Comparison of ENCODE assay signal across 9 mouse cellular contexts in genomic region chr11:4998352-4998751, GRCm38 (mm10). TPM values are rescaled to one million over a fixed set of nuclear protein-coding genes. Genes with fewer than 3 reads are reported as not detected.
DNase-seq lines count a peak whose midpoint lies in the region; ATAC-seq and TF ChIP-seq lines count a peak whose summit lies in the region.
"Had no signal": no experiment of that assay in that cellular context is flagged by ENCODE, and none has a peak within 500 bp of the region (broad histone marks: within the 10 kb centered on the region; RNA-seq: fewer than 3 reads in every experiment).

No protein-coding gene starts in this region.

- H3K27me3 ChIP-seq in liver, embryonic 14.5 days (ENCODE audit: control insufficient read depth, insufficient read depth, low read length) = no peaks in the 10 kb centered on the region
- H3K27me3 ChIP-seq in stomach, embryonic 15.5 days (replicated peaks) = no peaks in the 10 kb centered on the region
- no peaks in the 10 kb centered on the region for H3K27me3 ChIP-seq in midbrain, embryonic 16.5 days (ENCODE audit: control insufficient read depth, insufficient read depth, low read depth, low read length)
- H3K27me3 ChIP-seq in hindbrain, embryonic 16.5 days (replicated peaks; ENCODE audit: control insufficient read depth, insufficient read depth, low read length) = no peaks in the 10 kb centered on the region
- H3K27me3 ChIP-seq: neural tube, embryonic 13.5 days had no signal

- H3K4me2 ChIP-seq in liver, embryonic 14.5 days (ENCODE audit: low read depth) = peak overlapping the region; percentile 28
- no peak overlapping the region for H3K4me2 ChIP-seq in stomach, embryonic 15.5 days
- no peak overlapping the region for H3K4me2 ChIP-seq in midbrain, embryonic 16.5 days (ENCODE audit: low read length)
- H3K4me2 ChIP-seq in hindbrain, embryonic 16.5 days (ENCODE audit: low read length) = no peak overlapping the region
- H3K4me2 ChIP-seq: neural tube, embryonic 13.5 days had no signal

- intact Hi-C loops in left cerebral cortex, adult 2 months (cut with DNase I) = no loop called here

- peak; percentile 29; the same call in 1 of the 2 replicates for TF ChIP-seq CTCF in left cerebral cortex, adult 2 months (IDR thresholded peaks at IDR 0.05)
- no peak for TF ChIP-seq CTCF in liver, embryonic 14.5 days (IDR thresholded peaks at IDR 0.05; ENCODE audit: low read depth)

- ATAC-seq in liver, embryonic 14.5 days (ENCODE audit: insufficient read depth) = peak; percentile 11; the same call in 1 of the 2 replicates
- ATAC-seq in stomach, embryonic 15.5 days (ENCODE audit: insufficient read depth, low FRiP score, low read depth) = peak; percentile 81
- no peak for ATAC-seq in midbrain, embryonic 16.5 days
- no peak for ATAC-seq in hindbrain, embryonic 16.5 days
- no peak for ATAC-seq in erythroblast, adult 5-6 weeks (replicated peaks; ENCODE audit: low FRiP score, poor library complexity, severe bottlenecking)

- no peak overlapping the region for H3K27ac ChIP-seq in left cerebral cortex, adult 2 months
- H3K27ac ChIP-seq in liver, embryonic 14.5 days = no peak overlapping the region
- H3K27ac ChIP-seq in stomach, embryonic 15.5 days = peak overlapping the region; percentile 75
- H3K27ac ChIP-seq in midbrain, embryonic 16.5 days (ENCODE audit: low read length) = no peak overlapping the region
- no peak overlapping the region for H3K27ac ChIP-seq in hindbrain, embryonic 16.5 days (ENCODE audit: low read depth, low read length)
- H3K27ac ChIP-seq: neural tube, embryonic 13.5 days had no signal

- no peak for TF ChIP-seq EP300 in liver, embryonic 14.5 days (IDR thresholded peaks at IDR 0.05; ENCODE audit: low read depth)

- H3K9me3 ChIP-seq in liver, embryonic 14.5 days (ENCODE audit: control insufficient read depth, low read length) = no peaks in the 10 kb centered on the region
- no peaks in the 10 kb centered on the region for H3K9me3 ChIP-seq in stomach, embryonic 15.5 days
- no peaks in the 10 kb centered on the region for H3K9me3 ChIP-seq in midbrain, embryonic 16.5 days (replicated peaks; ENCODE audit: control insufficient read depth, low read length, poor library complexity, severe bottlenecking)
- H3K9me3 ChIP-seq in hindbrain, embryonic 16.5 days (ENCODE audit: control insufficient read depth, low read length) = no peaks in the 10 kb centered on the region
- H3K9me3 ChIP-seq: neural tube, embryonic 13.5 days had no signal

- DNase-seq in left cerebral cortex, adult 2 months (ENCODE audit: extremely low spot score in 1 of 2, low spot score in 2 of 2) = no peak
- DNase-seq in left cerebral cortex, adult 11 months (ENCODE audit: low spot score) = no peak
- DNase-seq in kidney, adult 18-20 months = peak; percentile 74
- DNase-seq in liver, embryonic 14.5 days (ENCODE audit: low read depth in 3 of 3, low spot score in 3 of 3) = no peak

- H3K4me1 ChIP-seq in liver, embryonic 14.5 days (replicated peaks; ENCODE audit: control insufficient read depth in 2 of 2, insufficient read depth in 2 of 2, low read length in 1 of 2) = peaks cover 14 to 26% of the 10 kb centered on the region in 2 experiments
- no peaks in the 10 kb centered on the region for H3K4me1 ChIP-seq in stomach, embryonic 15.5 days
- H3K4me1 ChIP-seq in midbrain, embryonic 16.5 days (ENCODE audit: control insufficient read depth, insufficient read depth, low read length) = no peaks in the 10 kb centered on the region
- no peaks in the 10 kb centered on the region for H3K4me1 ChIP-seq in hindbrain, embryonic 16.5 days (ENCODE audit: control insufficient read depth, insufficient read depth, low read depth, low read length)

- peaks cover 20% of the 10 kb centered on the region for H3K36me3 ChIP-seq in liver, embryonic 14.5 days (replicated peaks; ENCODE audit: control insufficient read depth, insufficient read depth, low read depth)
- no peaks in the 10 kb centered on the region for H3K36me3 ChIP-seq in stomach, embryonic 15.5 days
- H3K36me3 ChIP-seq in midbrain, embryonic 16.5 days (ENCODE audit: control insufficient read depth, insufficient read depth, low read length) = peaks cover 4% of the 10 kb centered on the region; the same call in 1 of the 2 replicates
- H3K36me3 ChIP-seq in hindbrain, embryonic 16.5 days (ENCODE audit: control insufficient read depth, insufficient read depth, low read length) = peaks cover 4% of the 10 kb centered on the region; the same call in 1 of the 2 replicates

- 65% methylated on average over 3 of the region's 3 CpGs for WGBS in liver, embryonic 14.5 days (ENCODE audit: insufficient replicate concordance)
- 39% methylated on average over 3 of the region's 3 CpGs for WGBS in stomach, embryonic 15.5 days
- WGBS in midbrain, embryonic 16.5 days = 43% methylated on average over 3 of the region's 3 CpGs
- WGBS in hindbrain, embryonic 16.5 days = 27% methylated on average over 3 of the region's 3 CpGs

- no peak overlapping the region for H3K9ac ChIP-seq in liver, embryonic 14.5 days (replicated peaks)
- no peak overlapping the region for H3K9ac ChIP-seq in stomach, embryonic 15.5 days
- H3K9ac ChIP-seq in midbrain, embryonic 16.5 days (ENCODE audit: low read depth, low read length) = no peak overlapping the region
- H3K9ac ChIP-seq in hindbrain, embryonic 16.5 days (ENCODE audit: low read depth, low read length) = no peak overlapping the region
- H3K9ac ChIP-seq: neural tube, embryonic 13.5 days had no signal

- H3K4me3 ChIP-seq in left cerebral cortex, adult 2 months = no peak overlapping the region
- H3K4me3 ChIP-seq in liver, embryonic 14.5 days (ENCODE audit: insufficient read depth in 1 of 2, low read depth in 2 of 2, low read length in 2 of 2) = no peak overlapping the region
- H3K4me3 ChIP-seq in stomach, embryonic 15.5 days (replicated peaks) = no peak overlapping the region
- no peak overlapping the region for H3K4me3 ChIP-seq in midbrain, embryonic 16.5 days (ENCODE audit: low read depth, low read length)
- no peak overlapping the region for H3K4me3 ChIP-seq in hindbrain, embryonic 16.5 days (ENCODE audit: low read length)
- H3K4me3 ChIP-seq: neural tube, embryonic 13.5 days had no signal

RNA-seq across cellular contexts. Expression of gene Ap1b1, which starts 11.7 kb away (rescaled TPM):
- 100 to 1,000 TPM; 156 to 177 TPM for total RNA-seq in left cerebral cortex, adult 2 months (2021)
- 54.1 and 58.8 TPM in 2 replicates for polyA plus RNA-seq in liver, embryonic 14.5 days (2012; rRNA removed)
- 64.1 and 77.8 TPM in 2 replicates for polyA plus RNA-seq in liver, embryonic 14.5 days (2014; fragmentation: Nextera tagmentation; extraction: Ambion mirVana)
- polyA plus RNA-seq in stomach, embryonic 15.5 days (2015; fragmentation: Nextera tagmentation; extraction: Ambion mirVana) = 57.5 and 60.2 TPM in 2 replicates
- 104 and 108 TPM in 2 replicates for polyA plus RNA-seq in midbrain, embryonic 16.5 days (2015; fragmentation: Nextera tagmentation; extraction: Ambion mirVana)
- 102 and 116 TPM in 2 replicates for polyA plus RNA-seq in hindbrain, embryonic 16.5 days (2015; fragmentation: Nextera tagmentation; extraction: Ambion mirVana)
- total RNA-seq in erythroblast, adult 5-6 weeks (2015; ENCODE audit: low replicate concordance) = 20.4 and 23.0 TPM in 2 replicates
- 53.6 and 106 TPM in 2 replicates for total RNA-seq in erythroblast, adult 5-6 weeks (2017; ENCODE audit: low replicate concordance)

RNA-seq across cellular contexts. Expression of gene Nefh, which starts 50.5 kb away (rescaled TPM):
- total RNA-seq in left cerebral cortex, adult 2 months (2021) = 10 to 100 TPM; 47.9 to 54.5 TPM
- 0.08 and 0.16 TPM in 2 replicates for polyA plus RNA-seq in liver, embryonic 14.5 days (2012; rRNA removed)
- 0.22 and 0.29 TPM in 2 replicates for polyA plus RNA-seq in liver, embryonic 14.5 days (2014; fragmentation: Nextera tagmentation; extraction: Ambion mirVana)
- polyA plus RNA-seq in stomach, embryonic 15.5 days (2015; fragmentation: Nextera tagmentation; extraction: Ambion mirVana) = 0.50 and 0.75 TPM in 2 replicates
- polyA plus RNA-seq in midbrain, embryonic 16.5 days (2015; fragmentation: Nextera tagmentation; extraction: Ambion mirVana) = 3.7 and 4.3 TPM in 2 replicates
- 11.9 and 14.3 TPM in 2 replicates for polyA plus RNA-seq in hindbrain, embryonic 16.5 days (2015; fragmentation: Nextera tagmentation; extraction: Ambion mirVana)
- 0.77 and 3.1 TPM in 2 replicates for total RNA-seq in erythroblast, adult 5-6 weeks (2015; ENCODE audit: low replicate concordance)
- total RNA-seq in erythroblast, adult 5-6 weeks (2017; ENCODE audit: low replicate concordance) = 0.70 and 1.8 TPM in 2 replicates

RNA-seq across cellular contexts. Expression of gene Rasl10a, which starts 59.6 kb away (rescaled TPM):
- 10 to 100 TPM; 71.6 to 84.3 TPM for total RNA-seq in left cerebral cortex, adult 2 months (2021)
- 0.21 and 0.32 TPM in 2 replicates for polyA plus RNA-seq in liver, embryonic 14.5 days (2012; rRNA removed)
- 0.34 and 0.38 TPM in 2 replicates for polyA plus RNA-seq in liver, embryonic 14.5 days (2014; fragmentation: Nextera tagmentation; extraction: Ambion mirVana)
- 0.71 and 1.3 TPM in 2 replicates for polyA plus RNA-seq in stomach, embryonic 15.5 days (2015; fragmentation: Nextera tagmentation; extraction: Ambion mirVana)
- polyA plus RNA-seq in midbrain, embryonic 16.5 days (2015; fragmentation: Nextera tagmentation; extraction: Ambion mirVana) = 1.1 and 1.2 TPM in 2 replicates
- 2.0 TPM in 2 replicates for polyA plus RNA-seq in hindbrain, embryonic 16.5 days (2015; fragmentation: Nextera tagmentation; extraction: Ambion mirVana)
- total RNA-seq in erythroblast, adult 5-6 weeks (2015; ENCODE audit: low replicate concordance) = not detected in 2 replicates
- not detected in 2 replicates for total RNA-seq in erythroblast, adult 5-6 weeks (2017; ENCODE audit: low replicate concordance)

Comparison
In these comparisons a context has a peak if more than half of its experiments do, and no peak if none do; other contexts are left out.
1. ATAC-seq: peak in liver, embryonic 14.5 days (single experiment) and stomach, embryonic 15.5 days (single experiment); none in midbrain, embryonic 16.5 days (single experiment), hindbrain, embryonic 16.5 days (single experiment) and erythroblast, adult 5-6 weeks (single experiment).